Mouse (Mus musculus): Measurements from ENCODE around the gene Lmo7. TPM values are rescaled to one million over a fixed set of nuclear protein-coding genes. Genes with fewer than 3 reads are reported as not detected.
A peak's percentile ranks its signal among the peaks of the same experiment; 100 is the strongest.

The Lmo7 gene
- polyA plus RNA-seq, 1 experiment from 2014 or later, result 18.0 TPM

DNA sequence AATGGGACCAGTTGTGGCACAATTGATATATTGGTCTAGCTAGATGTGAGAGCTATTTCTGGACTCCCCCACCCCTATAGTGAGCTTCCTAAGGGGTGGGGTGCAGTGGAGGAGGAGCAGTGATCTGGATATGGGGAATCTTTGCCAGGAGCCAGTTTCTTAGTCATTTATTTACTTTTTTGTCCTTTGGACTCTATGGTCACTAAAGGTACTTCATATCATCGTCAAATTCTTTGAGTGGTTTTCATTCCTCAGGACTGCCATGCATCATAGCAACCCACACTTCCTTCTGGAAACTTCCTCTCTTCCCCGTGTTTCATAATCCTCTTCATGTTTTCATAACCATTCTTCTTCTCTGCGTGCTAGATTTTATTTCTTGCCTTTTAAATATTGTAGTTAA lies 104.4 kb downstream of the Lmo7 start:
- H3K27ac ChIP-seq (ENCODE audit: low read length), result no peak overlapping the region
- ATAC-seq (ENCODE audit: insufficient number of reproducible peaks, insufficient read depth, low FRiP score, low read depth), result no peak
- no peak overlapping the region for H3K4me3 ChIP-seq (ENCODE audit: low read depth, low read length)
- 65% methylated on average over 3 of the region's 3 CpGs for WGBS
- no peaks in the 10 kb centered on the region for H3K27me3 ChIP-seq (ENCODE audit: control insufficient read depth, insufficient read depth, low read length)
- H3K9ac ChIP-seq (replicated peaks; ENCODE audit: low read depth, low read length), result no peak overlapping the region
- no peaks in the 10 kb centered on the region for H3K9me3 ChIP-seq (ENCODE audit: control insufficient read depth, low read depth, low read length)
- H3K36me3 ChIP-seq (ENCODE audit: control insufficient read depth, insufficient read depth, low read length), result no peaks in the 10 kb centered on the region
- no peak overlapping the region for H3K4me2 ChIP-seq (replicated peaks; ENCODE audit: low read depth, low read length)
- H3K4me1 ChIP-seq (ENCODE audit: control insufficient read depth, insufficient read depth, low read length), result peaks cover 6% of the 10 kb centered on the region; the same call in 1 of the 2 replicates

DNA sequence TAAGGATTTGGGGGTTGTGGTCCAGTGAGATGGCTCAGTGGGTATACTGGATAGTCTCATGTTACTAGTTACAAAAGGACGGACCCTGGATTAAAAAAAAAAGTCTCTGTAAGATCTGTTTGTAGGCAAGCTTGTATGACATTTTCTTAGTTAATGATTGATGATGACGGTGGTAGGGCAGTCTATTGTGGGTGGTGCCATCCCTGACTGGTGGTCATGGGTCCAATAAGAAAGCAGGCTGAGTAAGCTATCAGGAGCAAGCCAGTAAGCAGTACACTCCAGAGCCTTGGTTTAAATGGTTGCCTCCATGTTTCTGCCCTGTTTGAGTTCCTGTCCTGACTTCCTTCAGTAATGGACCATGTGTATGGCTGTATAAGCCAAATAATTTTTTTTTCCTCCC lies 106.6 kb downstream of the Lmo7 start:
- 67% methylated on average over 2 of the region's 2 CpGs for WGBS
- no peak for ATAC-seq (ENCODE audit: insufficient number of reproducible peaks, insufficient read depth, low FRiP score, low read depth)
- no peaks in the 10 kb centered on the region for H3K27me3 ChIP-seq (ENCODE audit: control insufficient read depth, insufficient read depth, low read length)
- no peaks in the 10 kb centered on the region for H3K9me3 ChIP-seq (ENCODE audit: control insufficient read depth, low read depth, low read length)
- no peak overlapping the region for H3K27ac ChIP-seq (ENCODE audit: low read length)
- H3K4me3 ChIP-seq (ENCODE audit: low read depth, low read length), result no peak overlapping the region
- no peaks in the 10 kb centered on the region for H3K4me1 ChIP-seq (ENCODE audit: control insufficient read depth, insufficient read depth, low read length)
- no peak overlapping the region for H3K9ac ChIP-seq (replicated peaks; ENCODE audit: low read depth, low read length)
- H3K4me2 ChIP-seq (replicated peaks; ENCODE audit: low read depth, low read length), result no peak overlapping the region
- no peaks in the 10 kb centered on the region for H3K36me3 ChIP-seq (ENCODE audit: control insufficient read depth, insufficient read depth, low read length)

DNA sequence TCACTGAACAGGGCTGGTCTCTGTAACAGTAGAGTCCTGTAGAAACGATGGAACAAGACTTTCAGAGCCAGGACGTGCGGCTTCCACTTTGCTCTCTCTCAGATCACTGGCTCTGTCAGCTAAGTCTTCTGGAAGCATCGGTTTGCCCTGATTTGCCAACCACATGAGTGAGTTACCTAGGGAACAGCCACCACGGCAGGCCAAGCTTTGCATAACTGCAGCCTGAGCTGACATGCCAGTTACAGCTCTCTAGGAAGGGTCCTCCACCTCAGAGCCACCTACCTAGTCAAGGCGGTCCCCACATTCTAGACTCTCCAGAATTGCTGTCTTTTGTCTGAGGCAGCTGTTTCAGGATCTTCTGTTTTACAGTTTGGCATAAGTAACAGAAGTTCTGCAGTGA lies 107.4 kb downstream of the Lmo7 start:
- 82% methylated on average over 6 of the region's 6 CpGs for WGBS
- Histone ChIP-seq H3K36me3 (ENCODE audit: control insufficient read depth, insufficient read depth, low read length) (no peaks in the 10 kb centered on the region), H3K9me3 (ENCODE audit: control insufficient read depth, low read depth, low read length) (no peaks in the 10 kb centered on the region), H3K4me1 (ENCODE audit: control insufficient read depth, insufficient read depth, low read length) (no peaks in the 10 kb centered on the region), H3K4me3 (ENCODE audit: low read depth, low read length) (no peak overlapping the region), H3K27ac (ENCODE audit: low read length) (no peak overlapping the region), H3K27me3 (ENCODE audit: control insufficient read depth, insufficient read depth, low read length) (no peaks in the 10 kb centered on the region), H3K4me2 (replicated peaks; ENCODE audit: low read depth, low read length) (no peak overlapping the region), H3K9ac (replicated peaks; ENCODE audit: low read depth, low read length) (no peak overlapping the region)
- no peak for ATAC-seq (ENCODE audit: insufficient number of reproducible peaks, insufficient read depth, low FRiP score, low read depth)

DNA sequence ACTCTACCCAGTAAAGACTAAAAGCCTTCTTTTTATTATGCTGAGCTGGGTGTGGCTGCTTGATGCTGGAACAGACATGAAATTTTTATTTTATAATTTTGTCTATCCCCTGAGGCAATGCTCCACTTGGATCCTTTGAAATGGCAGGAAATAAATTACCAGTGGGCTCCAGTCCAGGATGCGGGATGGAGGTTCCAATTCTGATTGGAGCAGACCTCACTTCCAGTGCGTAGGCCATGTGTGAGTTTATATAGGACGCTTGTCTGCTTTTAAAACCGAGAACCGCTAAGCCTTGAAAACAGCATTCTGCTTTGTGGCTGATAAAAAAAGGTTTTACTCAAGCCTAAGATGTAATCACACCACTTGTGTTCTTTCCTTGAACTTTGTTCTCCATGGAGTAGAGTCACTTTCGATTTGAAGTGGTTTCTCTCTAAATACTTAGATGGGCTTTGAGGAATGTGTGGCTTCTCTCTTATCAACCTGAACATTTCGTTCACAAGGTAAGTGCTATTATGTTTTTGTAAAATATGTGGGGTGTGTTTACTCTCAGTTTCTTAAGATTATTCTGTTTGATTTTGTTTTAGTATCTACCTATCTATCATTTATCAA lies 108.6 kb downstream of the Lmo7 start:
- no peak overlapping the region for H3K9ac ChIP-seq (replicated peaks; ENCODE audit: low read depth, low read length)
- H3K9me3 ChIP-seq (ENCODE audit: control insufficient read depth, low read depth, low read length), result no peaks in the 10 kb centered on the region
- no peak overlapping the region for H3K27ac ChIP-seq (ENCODE audit: low read length)
- no peaks in the 10 kb centered on the region for H3K36me3 ChIP-seq (ENCODE audit: control insufficient read depth, insufficient read depth, low read length)
- no peak for ATAC-seq (ENCODE audit: insufficient number of reproducible peaks, insufficient read depth, low FRiP score, low read depth)
- H3K4me2 ChIP-seq (replicated peaks; ENCODE audit: low read depth, low read length), result no peak overlapping the region
- no peaks in the 10 kb centered on the region for H3K27me3 ChIP-seq (ENCODE audit: control insufficient read depth, insufficient read depth, low read length)
- no peaks in the 10 kb centered on the region for H3K4me1 ChIP-seq (ENCODE audit: control insufficient read depth, insufficient read depth, low read length)
- no peak overlapping the region for H3K4me3 ChIP-seq (ENCODE audit: low read depth, low read length)
- 52% methylated on average over 7 of the region's 7 CpGs for WGBS

DNA sequence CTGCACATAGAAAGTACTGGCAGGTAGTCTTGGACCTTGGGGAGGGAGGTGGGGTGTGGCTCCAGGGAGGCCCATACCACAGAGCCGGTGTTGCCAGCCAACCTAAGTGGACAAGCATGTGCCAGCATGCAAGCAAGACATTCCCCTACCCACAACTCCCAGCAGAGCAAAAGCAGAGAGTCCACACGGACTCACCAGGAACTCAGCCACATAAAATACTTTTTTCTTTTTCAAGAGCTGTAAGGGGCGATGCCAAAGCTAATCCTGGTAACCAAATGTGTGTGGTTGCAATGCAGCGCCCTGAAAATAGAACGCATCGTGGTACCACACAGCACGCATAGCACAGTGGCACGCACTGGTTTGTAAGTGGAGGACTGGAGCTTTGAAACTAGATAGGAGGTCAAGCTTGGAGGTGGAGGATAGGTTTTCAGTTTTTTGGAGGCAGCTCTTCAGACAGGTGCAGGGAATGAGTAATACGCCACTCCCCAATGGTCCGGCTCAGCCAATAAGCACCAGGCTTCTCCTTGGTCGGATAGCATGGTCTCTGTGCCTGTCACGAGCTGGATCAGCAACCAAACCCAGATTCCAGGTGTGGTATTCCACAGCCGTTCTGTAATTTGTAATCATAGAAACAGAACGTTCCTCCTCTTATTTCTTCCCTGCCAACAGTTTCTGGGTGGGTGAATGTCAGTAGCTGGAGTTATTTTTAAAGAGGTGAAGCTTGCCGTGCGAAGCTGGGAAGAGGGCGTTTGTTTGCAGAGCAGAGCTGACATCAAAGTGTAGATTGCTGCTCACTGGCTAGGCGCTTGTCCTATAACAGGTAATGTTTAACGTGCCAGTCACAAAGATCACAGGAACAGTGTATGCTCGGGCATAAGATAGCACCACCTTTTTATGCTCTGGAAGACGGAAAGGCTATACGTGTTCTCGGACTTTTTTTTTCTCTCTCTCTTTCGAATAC lies 110.3 kb downstream of the Lmo7 start:
- Histone ChIP-seq H3K4me2 (replicated peaks; ENCODE audit: low read depth, low read length) (peak overlapping the region; percentile 1; the same call in 1 of the 2 replicates), H3K9ac (replicated peaks; ENCODE audit: low read depth, low read length) (no peak overlapping the region), H3K27ac (ENCODE audit: low read length) (peak overlapping the region; percentile 8), H3K27me3 (ENCODE audit: control insufficient read depth, insufficient read depth, low read length) (no peaks in the 10 kb centered on the region), H3K36me3 (ENCODE audit: control insufficient read depth, insufficient read depth, low read length) (no peaks in the 10 kb centered on the region), H3K9me3 (ENCODE audit: control insufficient read depth, low read depth, low read length) (no peaks in the 10 kb centered on the region), H3K4me1 (ENCODE audit: control insufficient read depth, insufficient read depth, low read length) (no peaks in the 10 kb centered on the region), H3K4me3 (ENCODE audit: low read depth, low read length) (peak overlapping the region; percentile 4)
- ATAC-seq (ENCODE audit: insufficient number of reproducible peaks, insufficient read depth, low FRiP score, low read depth), result peak; percentile 88
- WGBS, result 51% methylated on average over 24 of the region's 24 CpGs

DNA sequence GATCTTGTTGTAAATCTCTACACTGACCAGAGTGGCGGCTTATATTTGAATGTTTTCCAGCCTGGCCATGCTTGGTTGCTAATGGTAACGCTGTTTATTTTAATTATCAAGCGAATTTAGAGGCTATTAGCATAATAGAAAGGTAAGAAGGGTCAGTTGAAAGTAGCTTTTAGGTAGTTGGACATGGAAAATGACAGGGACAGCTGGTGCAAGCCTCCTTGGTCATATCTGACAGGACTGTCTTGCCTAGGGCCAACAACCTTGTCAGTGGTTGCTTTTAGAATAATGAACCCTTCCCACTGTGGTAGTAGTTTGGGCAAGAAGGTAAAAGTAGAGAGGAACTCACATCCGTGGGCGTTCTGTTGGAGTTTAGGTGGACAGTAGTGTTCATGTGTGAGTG lies 111.5 kb downstream of the Lmo7 start:
- Histone ChIP-seq H3K4me3 (ENCODE audit: low read depth, low read length) (peak overlapping the region; percentile 18; the same call in 1 of the 2 replicates), H3K4me2 (replicated peaks; ENCODE audit: low read depth, low read length) (peak overlapping the region; percentile 35), H3K4me1 (ENCODE audit: control insufficient read depth, insufficient read depth, low read length) (no peaks in the 10 kb centered on the region), H3K36me3 (ENCODE audit: control insufficient read depth, insufficient read depth, low read length) (no peaks in the 10 kb centered on the region), H3K27ac (ENCODE audit: low read length) (no peak overlapping the region), H3K9me3 (ENCODE audit: control insufficient read depth, low read depth, low read length) (no peaks in the 10 kb centered on the region), H3K9ac (replicated peaks; ENCODE audit: low read depth, low read length) (no peak overlapping the region), H3K27me3 (ENCODE audit: control insufficient read depth, insufficient read depth, low read length) (no peaks in the 10 kb centered on the region)
- WGBS, result 74% methylated on average over 5 of the region's 5 CpGs
- no peak for ATAC-seq (ENCODE audit: insufficient number of reproducible peaks, insufficient read depth, low FRiP score, low read depth)

DNA sequence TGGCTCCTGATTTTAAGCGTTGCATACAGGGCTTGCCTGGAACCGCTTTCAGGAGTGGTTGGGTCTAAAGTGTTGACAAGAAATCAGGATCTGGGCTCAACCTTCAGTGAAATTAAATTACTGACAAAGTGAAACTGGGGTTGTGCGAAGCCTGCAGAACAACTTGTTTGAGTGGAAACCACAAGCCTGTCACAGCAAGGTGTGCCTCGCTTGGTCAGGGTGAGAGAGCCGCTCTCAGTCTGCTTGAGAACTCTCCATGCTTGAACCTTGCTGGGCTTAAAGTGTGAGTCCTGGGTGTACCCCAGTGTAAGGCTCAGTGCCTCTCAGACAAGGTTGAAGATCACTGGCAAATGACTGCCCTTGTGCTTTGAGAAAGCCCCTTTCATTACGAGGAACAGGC lies 112.8 kb downstream of the Lmo7 start:
- Histone ChIP-seq H3K4me1 (ENCODE audit: control insufficient read depth, insufficient read depth, low read length) (no peaks in the 10 kb centered on the region), H3K9ac (replicated peaks; ENCODE audit: low read depth, low read length) (no peak overlapping the region), H3K9me3 (ENCODE audit: control insufficient read depth, low read depth, low read length) (no peaks in the 10 kb centered on the region), H3K27me3 (ENCODE audit: control insufficient read depth, insufficient read depth, low read length) (no peaks in the 10 kb centered on the region), H3K27ac (ENCODE audit: low read length) (peak overlapping the region; percentile 66; the same call in 1 of the 2 replicates), H3K36me3 (ENCODE audit: control insufficient read depth, insufficient read depth, low read length) (no peaks in the 10 kb centered on the region), H3K4me3 (ENCODE audit: low read depth, low read length) (peak overlapping the region; percentile 18), H3K4me2 (replicated peaks; ENCODE audit: low read depth, low read length) (peak overlapping the region; percentile 35)
- WGBS, result 69% methylated on average over 6 of the region's 6 CpGs
- no peak for ATAC-seq (ENCODE audit: insufficient number of reproducible peaks, insufficient read depth, low FRiP score, low read depth)

DNA sequence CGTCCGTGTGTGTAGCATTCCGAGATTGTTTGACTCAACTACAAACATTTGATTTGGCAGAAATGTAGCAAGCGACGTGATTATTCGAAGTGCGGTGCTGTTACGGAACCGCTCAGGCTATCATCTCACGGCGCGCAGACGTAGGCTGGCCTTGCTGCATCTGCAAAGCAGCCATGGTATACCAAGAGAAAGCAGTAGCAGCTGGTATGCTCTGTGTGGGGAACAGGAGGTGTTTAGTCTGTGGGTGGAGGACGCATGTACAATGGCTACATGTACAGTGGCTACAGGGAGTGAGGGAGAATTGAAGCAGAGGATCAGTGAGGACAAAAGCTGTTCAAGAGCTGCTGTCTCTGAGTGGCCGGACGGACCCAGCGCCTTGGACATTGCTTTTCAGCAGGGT lies 113.7 kb downstream of the Lmo7 start:
- no peaks in the 10 kb centered on the region for H3K9me3 ChIP-seq (ENCODE audit: control insufficient read depth, low read depth, low read length)
- no peaks in the 10 kb centered on the region for H3K27me3 ChIP-seq (ENCODE audit: control insufficient read depth, insufficient read depth, low read length)
- no peak overlapping the region for H3K4me2 ChIP-seq (replicated peaks; ENCODE audit: low read depth, low read length)
- no peak overlapping the region for H3K9ac ChIP-seq (replicated peaks; ENCODE audit: low read depth, low read length)
- no peak for ATAC-seq (ENCODE audit: insufficient number of reproducible peaks, insufficient read depth, low FRiP score, low read depth)
- H3K4me3 ChIP-seq (ENCODE audit: low read depth, low read length), result no peak overlapping the region
- WGBS, result 82% methylated on average over 17 of the region's 17 CpGs
- no peaks in the 10 kb centered on the region for H3K36me3 ChIP-seq (ENCODE audit: control insufficient read depth, insufficient read depth, low read length)
- H3K4me1 ChIP-seq (ENCODE audit: control insufficient read depth, insufficient read depth, low read length), result no peaks in the 10 kb centered on the region
- no peak overlapping the region for H3K27ac ChIP-seq (ENCODE audit: low read length)

Measured in stomach, embryonic 14.5 days (tissue).